Mouse (Mus musculus): ENCODE data around the gene Sik1. TPM values are rescaled to one million over a fixed set of nuclear protein-coding genes. Genes with fewer than 3 reads are reported as not detected.

Sik1 gene
- total and polyA plus RNA-seq, 3 experiments, result 17.1 to 56.9 (median 36.7) TPM

DNA sequence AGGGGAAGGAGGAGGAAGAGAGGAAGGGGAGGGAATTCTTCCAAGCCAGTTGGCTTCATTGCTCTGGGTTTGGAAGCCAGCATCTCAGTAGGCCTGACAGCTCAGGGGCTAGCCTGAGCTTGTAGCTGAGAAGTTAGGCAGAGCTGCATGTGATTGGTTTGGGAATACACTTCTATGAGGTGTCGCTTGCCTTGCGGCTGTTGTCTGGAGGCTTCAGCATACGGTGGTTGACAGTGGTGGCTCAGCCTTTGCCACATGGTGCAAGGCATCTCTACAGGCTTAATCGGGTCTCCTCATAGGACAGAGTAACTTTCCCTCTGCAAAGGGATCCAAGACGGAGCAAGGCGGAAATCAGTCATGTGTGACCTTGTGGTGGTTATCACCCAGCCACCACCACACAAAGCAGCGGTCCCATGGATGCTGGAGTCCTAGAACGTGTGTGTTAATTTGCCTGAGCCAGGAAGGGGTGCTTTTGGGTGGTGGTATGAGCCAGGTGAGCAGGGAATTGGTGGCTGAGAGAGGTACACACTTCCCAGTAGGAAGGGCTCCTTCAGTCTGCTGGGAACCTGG, 25.0 kb downstream of the Sik1 start:
- peak overlapping the region; percentile 99 for H3K27ac ChIP-seq (ENCODE audit: insufficient read depth, low read depth)

DNA sequence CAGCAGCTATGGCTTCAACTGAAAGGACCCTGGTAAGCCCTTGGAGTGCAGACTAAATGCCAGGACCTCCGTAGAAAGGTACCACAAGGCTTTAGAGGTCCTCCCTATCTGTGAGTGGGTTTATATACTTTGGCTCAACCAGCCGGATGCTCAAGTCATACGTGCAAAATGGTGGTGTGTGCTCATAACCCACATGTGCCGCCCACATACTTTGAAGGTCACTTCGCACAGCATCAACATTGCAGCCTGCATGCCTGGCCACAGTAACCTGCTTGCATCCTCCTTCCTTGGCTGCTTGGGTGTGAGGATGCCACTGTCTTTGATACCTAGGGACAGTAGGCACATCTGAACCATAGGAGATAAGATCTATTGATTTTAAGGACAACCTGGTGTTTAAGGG, 26.7 kb downstream of the Sik1 start:
- no peak overlapping the region for H3K4me2 ChIP-seq (ENCODE audit: insufficient read depth, low read depth, poor library complexity, severe bottlenecking)
- DNase-seq (ENCODE audit: extremely low read depth), result no peak
- in situ Hi-C loops (cut with MboI; ENCODE audit: low pct_ligation_motif_present, low pct_unique_long_range_greater_than_20kb, low sequenced_read_pairs) (no loop called here), dilution Hi-C loops (cut with MboI; ENCODE audit: extremely low pct_ligation_motif_present, extremely low pct_unique_long_range_greater_than_20kb, low sequenced_read_pairs) (no loop called here)
- TF ChIP-seq NRF1 (IDR thresholded peaks at IDR 0.05; ENCODE audit: low read depth, low read length), result no peak
- no peak for TF ChIP-seq IRF4 (IDR thresholded peaks at IDR 0.05; ENCODE audit: low read depth, low read length)
- no peak for TF ChIP-seq USF2 (conservative IDR thresholded peaks at IDR 0.05; ENCODE audit: low read depth, low read length)
- TF ChIP-seq TCF12 (IDR thresholded peaks at IDR 0.05; ENCODE audit: low read depth, low read length), result no peak
- TF ChIP-seq ETS1 (conservative IDR thresholded peaks at IDR 0.05; ENCODE audit: low read depth, low read length), result no peak
- TF ChIP-seq JUND (conservative IDR thresholded peaks at IDR 0.05; ENCODE audit: low read depth, low read length), result no peak
- no peak for TF ChIP-seq ELF1 (IDR thresholded peaks at IDR 0.05; ENCODE audit: low read depth, low read length)
- no peak for TF ChIP-seq POLR2AphosphoS2 (IDR thresholded peaks at IDR 0.05; ENCODE audit: low read depth, low read length)
- no peak for TF ChIP-seq MAX (IDR thresholded peaks at IDR 0.05; ENCODE audit: low read length)
- no peak for TF ChIP-seq ZNF384 (IDR thresholded peaks at IDR 0.05; ENCODE audit: low read depth, low read length)
- no peak for TF ChIP-seq ZC3H11A (IDR thresholded peaks at IDR 0.05; ENCODE audit: low read depth, low read length)
- TF ChIP-seq NELFE (IDR thresholded peaks at IDR 0.05; ENCODE audit: low read depth, low read length), result no peak
- no peak for TF ChIP-seq TBP (conservative IDR thresholded peaks at IDR 0.05; ENCODE audit: low read depth, low read length)
- no peak for TF ChIP-seq GABPA (IDR thresholded peaks at IDR 0.05; ENCODE audit: insufficient replicate concordance, low read depth, low read length)
- TF ChIP-seq POLR2A (IDR thresholded peaks at IDR 0.05; ENCODE audit: low read depth, low read length), result no peak
- TF ChIP-seq BHLHE40 (IDR thresholded peaks at IDR 0.05; ENCODE audit: low read depth, low read length), result no peak
- TF ChIP-seq USF1 (IDR thresholded peaks at IDR 0.05; ENCODE audit: low read depth, low read length), result no peak
- TF ChIP-seq RCOR1 (conservative IDR thresholded peaks at IDR 0.05; ENCODE audit: low read depth, low read length), result no peak
- no peak for TF ChIP-seq PAX5 (IDR thresholded peaks at IDR 0.05; ENCODE audit: low read length)
- no peak for TF ChIP-seq RAD21 (IDR thresholded peaks at IDR 0.05; ENCODE audit: low read depth, low read length)
- peak overlapping the region in 1 of 3 experiments; percentile 28 for H3K4me3 ChIP-seq (replicated peaks in 1 of 3; ENCODE audit: low read depth in 2 of 3, low read length in 2 of 3, poor library complexity in 1 of 3)
- H3K4me1 ChIP-seq (ENCODE audit: control insufficient read depth in 1 of 2, insufficient read depth in 2 of 2), result peaks cover 69 to 84% of the 10 kb centered on the region in 2 experiments
- H3K9me3 ChIP-seq (replicated peaks; ENCODE audit: low read length), result no peaks in the 10 kb centered on the region
- no peak overlapping the region for H3K9ac ChIP-seq (ENCODE audit: insufficient read depth, low read depth)
- no peaks in the 10 kb centered on the region for H3K36me3 ChIP-seq (replicated peaks in 1 of 2; ENCODE audit: control insufficient read depth in 1 of 2, insufficient read depth in 1 of 2, low read length in 1 of 2)
- no peaks in the 10 kb centered on the region for H3K79me2 ChIP-seq (replicated peaks; ENCODE audit: control insufficient read depth, extremely low read depth, insufficient read depth, poor library complexity, severe bottlenecking)
- peak overlapping the region; percentile 99 for H3K27ac ChIP-seq (ENCODE audit: insufficient read depth, low read depth)
- no peaks in the 10 kb centered on the region for H3K27me3 ChIP-seq (replicated peaks)

More for the DNA sequence above, 25.0 kb downstream of the Sik1 start:
- Histone ChIP-seq H3K4me1 (ENCODE audit: control insufficient read depth in 1 of 2, insufficient read depth in 2 of 2) (peaks cover 80 to 98% of the 10 kb centered on the region in 2 experiments), H3K27me3 (replicated peaks) (no peaks in the 10 kb centered on the region), H3K9ac (ENCODE audit: insufficient read depth, low read depth) (peak overlapping the region; percentile 44), H3K4me2 (ENCODE audit: insufficient read depth, low read depth, poor library complexity, severe bottlenecking) (peak overlapping the region; percentile 30; the same call in 1 of the 2 replicates), H3K36me3 (replicated peaks in 1 of 2; ENCODE audit: control insufficient read depth in 1 of 2, insufficient read depth in 1 of 2, low read length in 1 of 2) (no peaks in the 10 kb centered on the region), H3K9me3 (replicated peaks; ENCODE audit: low read length) (no peaks in the 10 kb centered on the region), H3K79me2 (replicated peaks; ENCODE audit: control insufficient read depth, extremely low read depth, insufficient read depth, poor library complexity, severe bottlenecking) (no peaks in the 10 kb centered on the region), H3K4me3 (replicated peaks in 1 of 3; ENCODE audit: low read depth in 2 of 3, low read length in 2 of 3, poor library complexity in 1 of 3) (peak overlapping the region in 2 of 3 experiments; percentile 8 to 14)
- dilution Hi-C loops (cut with MboI; ENCODE audit: extremely low pct_ligation_motif_present, extremely low pct_unique_long_range_greater_than_20kb, low sequenced_read_pairs) (no loop called here), in situ Hi-C loops (cut with MboI; ENCODE audit: low pct_ligation_motif_present, low pct_unique_long_range_greater_than_20kb, low sequenced_read_pairs) (loop anchor here (5.0 kb wide), 1 partner anchor 83 kb away; no protein-coding TSS in a partner anchor)
- DNase-seq (ENCODE audit: extremely low read depth), result peak; percentile 72
- no peak for TF ChIP-seq GABPA (IDR thresholded peaks at IDR 0.05; ENCODE audit: insufficient replicate concordance, low read depth, low read length)
- TF ChIP-seq NRF1 (IDR thresholded peaks at IDR 0.05; ENCODE audit: low read depth, low read length), result no peak
- TF ChIP-seq JUND (conservative IDR thresholded peaks at IDR 0.05; ENCODE audit: low read depth, low read length), result no peak
- no peak; the same call in 1 of the 2 replicates for TF ChIP-seq POLR2A (IDR thresholded peaks at IDR 0.05; ENCODE audit: low read depth, low read length)
- peak; percentile 79; the same call in 1 of the 2 replicates for TF ChIP-seq MYC (IDR thresholded peaks at IDR 0.05; ENCODE audit: low read depth, low read length)
- TF ChIP-seq JUN (IDR thresholded peaks at IDR 0.05; ENCODE audit: insufficient read depth, low read depth, low read length), result no peak
- no peak for TF ChIP-seq SIN3A (IDR thresholded peaks at IDR 0.05; ENCODE audit: low read length)
- TF ChIP-seq TCF12 (IDR thresholded peaks at IDR 0.05; ENCODE audit: low read depth, low read length), result no peak
- TF ChIP-seq EP300 (IDR thresholded peaks at IDR 0.05; ENCODE audit: low read length), result no peak; the same call in 1 of the 2 replicates
- no peak for TF ChIP-seq RCOR1 (conservative IDR thresholded peaks at IDR 0.05; ENCODE audit: low read depth, low read length)
- no peak for TF ChIP-seq POLR2AphosphoS2 (IDR thresholded peaks at IDR 0.05; ENCODE audit: low read depth, low read length)
- no peak; the same call in 1 of the 2 replicates for TF ChIP-seq RAD21 (IDR thresholded peaks at IDR 0.05; ENCODE audit: low read depth, low read length)
- TF ChIP-seq ETS1 (conservative IDR thresholded peaks at IDR 0.05; ENCODE audit: low read depth, low read length), result no peak
- peak; percentile 53 for TF ChIP-seq CHD2 (IDR thresholded peaks at IDR 0.05; ENCODE audit: low read length)
- no peak for TF ChIP-seq TBP (conservative IDR thresholded peaks at IDR 0.05; ENCODE audit: low read depth, low read length)
- TF ChIP-seq ZMIZ1 (IDR thresholded peaks at IDR 0.05; ENCODE audit: low read depth, low read length), result no peak; the same call in 1 of the 2 replicates
- TF ChIP-seq SMC3 (IDR thresholded peaks at IDR 0.05; ENCODE audit: low read depth, low read length), result peak; percentile 14; the same call in 1 of the 2 replicates
- no peak for TF ChIP-seq USF2 (conservative IDR thresholded peaks at IDR 0.05; ENCODE audit: low read depth, low read length)
- 0 out of 2 replicates have a peak, but pooled peaks have one; percentile 31 for TF ChIP-seq MAZ (IDR thresholded peaks at IDR 0.05; ENCODE audit: low read depth, low read length)
- 0 out of 2 replicates have a peak, but pooled peaks have one; percentile 13 for TF ChIP-seq MXI1 (IDR thresholded peaks at IDR 0.05; ENCODE audit: low read depth, low read length)
- TF ChIP-seq UBTF (IDR thresholded peaks at IDR 0.05; ENCODE audit: low read depth, low read length), result no peak
- peak; percentile 28; the same call in 1 of the 2 replicates for TF ChIP-seq BHLHE40 (IDR thresholded peaks at IDR 0.05; ENCODE audit: low read depth, low read length)
- 0 out of 2 replicates have a peak, but pooled peaks have one; percentile 14 for TF ChIP-seq HCFC1 (IDR thresholded peaks at IDR 0.05; ENCODE audit: low read depth, low read length)
- no peak for TF ChIP-seq E2F4 (IDR thresholded peaks at IDR 0.05; ENCODE audit: insufficient replicate concordance, low read depth, low read length)
- peak; percentile 60 for TF ChIP-seq MAX (IDR thresholded peaks at IDR 0.05; ENCODE audit: low read length)
- peak; percentile 9; the same call in 1 of the 2 replicates for TF ChIP-seq NELFE (IDR thresholded peaks at IDR 0.05; ENCODE audit: low read depth, low read length)
- TF ChIP-seq ELF1 (IDR thresholded peaks at IDR 0.05; ENCODE audit: low read depth, low read length), result no peak
- no peak for TF ChIP-seq IRF4 (IDR thresholded peaks at IDR 0.05; ENCODE audit: low read depth, low read length)
- no peak for TF ChIP-seq CTCF (conservative IDR thresholded peaks at IDR 0.05 in 1 of 2, IDR thresholded peaks at IDR 0.05 in 1 of 2; ENCODE audit: low read depth in 2 of 2, low read length in 2 of 2)
- no peak for TF ChIP-seq KAT2A (IDR thresholded peaks at IDR 0.05; ENCODE audit: insufficient replicate concordance, low read length)

Data from CH12.LX (cell line).